Mouse (Mus musculus) cerebellum, adult 18-20 months (tissue): ENCODE results near the gene Rhox3f.
"Not testable (repeated sequence)": the region's sequence is repeated elsewhere in the genome, so short reads cannot be mapped to it uniquely, and the experiment has no call there.

Experiments used
- DNase-seq, 2 experiments: peaks; one replicate each; pipeline ENCODE4 v3.0.0; 2021

Gene Rhox3f

DNA sequence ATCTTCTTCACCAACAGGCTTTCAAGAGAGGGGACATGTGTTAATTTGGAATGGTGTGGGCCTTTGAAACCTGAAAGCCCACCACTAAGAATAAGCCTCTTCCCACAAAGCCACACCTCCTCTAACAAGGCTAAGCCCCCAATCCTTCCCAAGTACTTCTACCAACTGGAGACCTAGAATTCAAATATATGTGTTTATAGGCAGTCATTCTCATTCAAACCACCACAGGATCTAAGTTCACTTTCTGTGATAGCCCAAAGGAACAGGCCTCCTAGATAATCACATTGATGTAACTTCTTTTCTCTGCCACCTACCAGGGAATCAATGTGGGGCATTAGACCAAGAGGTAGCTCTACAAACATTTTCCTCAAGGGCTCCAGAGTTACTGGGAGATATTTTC, at the start of gene Rhox3f:
Rhox3f (plus strand) TSS at position 301 of the 400 bp plus-strand sequence.
- not testable (repeated sequence) for DNase-seq

DNA sequence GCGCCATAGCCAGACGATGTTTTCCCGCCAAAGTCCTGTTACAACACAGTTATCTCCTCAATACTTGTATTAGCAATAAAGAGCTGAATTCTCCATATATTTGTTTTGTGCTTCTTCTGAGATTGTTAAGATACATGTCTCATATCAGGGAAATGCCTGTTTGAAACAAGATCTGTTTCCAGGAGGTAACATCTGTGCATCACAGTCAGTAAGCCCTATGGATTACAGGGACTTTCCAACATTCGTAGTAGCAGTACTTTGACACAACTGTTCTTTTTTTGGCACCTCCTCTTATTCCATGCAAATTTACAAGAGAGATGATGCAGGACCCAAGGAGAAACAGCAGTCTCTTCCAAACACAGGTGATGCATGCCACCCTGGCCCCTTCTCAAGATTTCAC, 39.1 kb upstream of the Rhox3f start, which contains the start of gene Rhox3e:
Rhox3e (plus strand) TSS at position 301 of the 400 bp plus-strand sequence.
- not testable (repeated sequence) for DNase-seq

DNA sequence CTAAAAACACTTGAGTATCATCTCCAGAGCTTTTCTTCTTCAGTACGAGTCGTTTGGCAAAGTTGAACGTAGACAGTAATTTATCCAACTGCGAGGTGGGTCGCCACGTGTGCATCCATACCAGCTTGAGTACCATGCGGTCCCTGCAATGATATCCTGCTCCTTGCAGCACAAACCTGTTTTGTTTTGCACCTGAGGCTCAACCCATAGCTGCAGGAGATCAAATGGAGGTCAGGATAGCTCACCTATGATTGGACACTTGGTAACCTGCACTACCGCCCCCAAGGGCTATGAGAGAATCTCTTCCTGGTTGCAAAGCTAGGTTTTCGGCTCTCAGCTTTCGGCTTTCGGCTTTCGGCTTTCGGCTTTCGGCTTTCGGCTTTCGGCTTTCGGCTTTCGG, 23.7 kb upstream of the Rhox3f start, which contains the start of gene Rhox4e:
Rhox4e (plus strand) TSS at position 301 of the 400 bp plus-strand sequence.
- not testable (repeated sequence) for DNase-seq

DNA sequence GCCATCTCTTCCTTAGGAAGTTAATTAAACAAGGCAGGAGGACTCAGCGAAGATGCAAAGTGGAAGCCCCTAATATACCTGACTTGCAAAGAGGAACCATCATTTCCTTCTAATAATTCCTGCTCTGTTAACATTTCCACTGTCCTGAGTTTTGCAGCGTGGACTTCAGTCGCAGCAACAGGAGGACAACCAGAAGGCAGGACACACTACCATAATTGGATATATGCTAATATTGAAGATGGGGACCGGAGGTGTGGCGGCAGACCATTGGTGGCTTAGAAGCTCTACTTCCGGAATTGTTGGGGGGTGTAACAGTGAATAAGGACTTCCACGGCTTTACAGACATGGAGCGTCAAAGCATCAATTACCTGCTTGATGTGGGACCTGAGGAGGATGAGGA, 9.7 kb upstream of the Rhox3f start, which contains the start of gene Rhox2f:
Rhox2f (plus strand) TSS at position 301 of the 400 bp plus-strand sequence.
- not testable (repeated sequence) for DNase-seq

DNA sequence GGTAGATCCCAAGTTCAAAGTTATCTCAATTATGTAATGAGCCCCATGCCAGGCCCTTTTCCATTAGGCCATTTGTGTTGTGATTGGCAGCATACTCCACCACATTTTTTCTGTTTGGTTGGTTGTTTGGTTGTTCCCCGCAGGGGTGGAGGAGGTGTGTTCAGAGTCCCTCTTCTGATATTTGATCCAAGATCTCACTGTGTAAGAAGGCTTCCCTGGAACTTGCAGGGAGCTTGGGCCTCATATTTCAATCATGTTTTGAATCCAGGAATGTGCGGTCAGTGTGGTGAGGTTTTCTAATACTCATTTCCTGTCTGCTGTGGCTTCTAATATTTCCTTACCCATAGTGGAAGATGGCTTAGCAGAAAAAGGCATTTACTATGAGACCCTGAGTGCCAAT, 8.2 kb upstream of the Rhox3f start:
- DNase-seq: not testable (repeated sequence)

DNA sequence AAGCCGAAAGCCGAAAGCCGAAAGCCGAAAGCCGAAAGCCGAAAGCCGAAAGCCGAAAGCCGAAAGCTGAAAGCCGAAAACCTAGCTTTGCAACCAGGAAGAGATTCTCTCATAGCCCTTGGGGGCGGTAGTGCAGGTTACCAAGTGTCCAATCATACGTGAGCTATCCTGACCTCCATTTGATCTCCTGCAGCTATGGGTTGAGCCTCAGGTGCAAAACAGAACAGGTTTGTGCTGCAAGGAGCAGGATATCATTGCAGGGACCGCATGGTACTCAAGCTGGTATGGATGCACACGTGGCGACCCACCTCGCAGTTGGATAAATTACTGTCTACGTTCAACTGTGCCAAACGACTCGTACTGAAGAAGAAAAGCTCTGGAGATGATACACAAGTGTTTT, 26.8 kb downstream of the Rhox3f start, which contains the start of gene Rhox4f:
Rhox4f (minus strand) TSS at position 101 of the 400 bp plus-strand sequence.
- DNase-seq: not testable (repeated sequence)

DNA sequence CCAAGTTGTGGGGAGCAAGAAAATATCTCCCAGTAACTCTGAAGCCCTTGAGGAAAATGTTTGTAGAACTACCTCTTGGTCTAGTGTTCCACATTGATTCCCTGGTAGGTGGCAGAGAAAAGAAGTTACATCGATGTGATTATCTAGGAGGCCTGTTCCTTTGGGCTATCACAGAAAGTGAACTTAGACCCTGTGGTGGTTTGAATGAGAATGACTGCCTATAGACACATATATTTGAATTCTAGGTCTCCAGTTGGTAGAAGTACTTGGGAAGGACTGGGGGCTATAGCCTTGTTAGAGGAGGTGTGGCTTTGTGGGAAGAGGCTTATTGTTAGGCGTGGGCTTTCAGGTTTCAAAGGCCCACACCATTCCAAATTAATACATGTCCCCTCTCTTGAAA, 47.7 kb downstream of the Rhox3f start, which contains the start of gene Rhox3g:
Rhox3g (minus strand) TSS at position 101 of the 400 bp plus-strand sequence.
- DNase-seq: not testable (repeated sequence)
